Mouse (Mus musculus) CD4-positive helper T cell, adult 2 months (primary cell): Measurements from ENCODE around the gene Slc25a47.
"Not testable (repeated sequence)": the region's sequence is repeated elsewhere in the genome, so short reads cannot be mapped to it uniquely, and the experiment has no call there.

Experiments used
- DNase-seq: peaks from one replicate; pipeline ENCODE4 v3.0.0-alpha.2; 2012; ENCODE audit warnings: low read depth, missing footprints, low spot score

Slc25a47 gene

GRCm38 (mm10) chr12:108826282-108826957 lies 9.4 kb upstream of the Slc25a47 start:
- no peak for DNase-seq

- DNase-seq: no peak
Measured at GRCm38 (mm10) chr12:108826958-108827535, 8.8 kb upstream of the Slc25a47 start.

GRCm38 (mm10) chr12:108827641-108828040 lies 8.2 kb upstream of the Slc25a47 start:
- DNase-seq: no peak

GRCm38 (mm10) chr12:108829636-108830035 lies 6.2 kb upstream of the Slc25a47 start:
- DNase-seq: no peak

GRCm38 (mm10) chr12:108830358-108830757 lies 5.5 kb upstream of the Slc25a47 start:
- DNase-seq: no peak

GRCm38 (mm10) chr12:108831966-108832643 lies 3.7 kb upstream of the Slc25a47 start:
- DNase-seq: no peak

- DNase-seq: no peak
Measured at GRCm38 (mm10) chr12:108832851-108833250, 3.0 kb upstream of the Slc25a47 start.

GRCm38 (mm10) chr12:108833408-108833807 lies 2.4 kb upstream of the Slc25a47 start:
- no peak for DNase-seq

- DNase-seq: no peak
Measured at GRCm38 (mm10) chr12:108834337-108834736, 1.5 kb upstream of the Slc25a47 start.

- no peak for DNase-seq
Measured at GRCm38 (mm10) chr12:108834786-108835185, 1.1 kb upstream of the Slc25a47 start.

- DNase-seq: no peak
Measured at GRCm38 (mm10) chr12:108835208-108835839, 522 bp upstream of the Slc25a47 start.

GRCm38 (mm10) chr12:108836722-108837121 lies 876 bp downstream of the Slc25a47 start:
- DNase-seq: no peak

- no peak for DNase-seq
Measured at GRCm38 (mm10) chr12:108841181-108841580, 5.3 kb downstream of the Slc25a47 start.

- no peak for DNase-seq
Measured at GRCm38 (mm10) chr12:108842663-108843062, 6.8 kb downstream of the Slc25a47 start.

- not testable (repeated sequence) for DNase-seq
Measured at GRCm38 (mm10) chr12:108848033-108848432, 12.2 kb downstream of the Slc25a47 start.

- DNase-seq: no peak
Measured at GRCm38 (mm10) chr12:108849488-108850022, 13.7 kb downstream of the Slc25a47 start.

GRCm38 (mm10) chr12:108850129-108850528 lies 14.3 kb downstream of the Slc25a47 start:
- no peak for DNase-seq

GRCm38 (mm10) chr12:108850886-108851285 lies 15.0 kb downstream of the Slc25a47 start:
- DNase-seq: no peak

- no peak for DNase-seq
Measured at GRCm38 (mm10) chr12:108852822-108853221, 17.0 kb downstream of the Slc25a47 start.

- no peak for DNase-seq
Measured at GRCm38 (mm10) chr12:108855081-108855480, 19.2 kb downstream of the Slc25a47 start.

GRCm38 (mm10) chr12:108856186-108856585 lies 20.3 kb downstream of the Slc25a47 start:
- no peak for DNase-seq

GRCm38 (mm10) chr12:108857109-108857508 lies 21.3 kb downstream of the Slc25a47 start:
- DNase-seq: no peak
